Mouse (Mus musculus) right cerebral cortex, adult 18-20 months (tissue): ENCODE measurements at regions not wholly inside any gene's neighbourhood (a gene's known extent, or its start where the extent isn't known, plus 50 kb on each side); places are given as distances from the start of the nearest gene placed in this dataset.

Source experiments
- DNase-seq: peaks from one replicate; pipeline ENCODE4 v3.0.0; 2022; ENCODE audit warnings: mixed read lengths

- DNase-seq: no peak
Measured at GRCm38 (mm10) chr5:111553471-111554382, 136.6 kb downstream of the Mn1 start.

GRCm38 (mm10) chr5:111554551-111555311 lies 137.6 kb downstream of the Mn1 start:
- no peak for DNase-seq

- DNase-seq: no peak
Measured at GRCm38 (mm10) chr5:111555312-111555957, 138.3 kb downstream of the Mn1 start.

GRCm38 (mm10) chr5:111555981-111556380 lies 138.8 kb downstream of the Mn1 start:
- no peak for DNase-seq

- no peak for DNase-seq
Measured at GRCm38 (mm10) chr5:111560432-111560831, 143.3 kb downstream of the Mn1 start.

- no peak for DNase-seq
Measured at GRCm38 (mm10) chr5:111561301-111561700, 144.1 kb downstream of the Mn1 start.

- DNase-seq: no peak
Measured at GRCm38 (mm10) chr5:111570826-111571225, 153.7 kb downstream of the Mn1 start.

- no peak for DNase-seq
Measured at GRCm38 (mm10) chr5:111573265-111573873, 156.2 kb downstream of the Mn1 start.

GRCm38 (mm10) chr5:111574219-111574840 lies 157.2 kb downstream of the Mn1 start:
- DNase-seq: peak; percentile 56

- DNase-seq: no peak
Measured at GRCm38 (mm10) chr5:111575376-111575775, 158.2 kb downstream of the Mn1 start.

- no peak for DNase-seq
Measured at GRCm38 (mm10) chr5:111577441-111577840, 156.3 kb upstream of the Gm26897 start.

GRCm38 (mm10) chr5:111578088-111578487 lies 155.6 kb upstream of the Gm26897 start:
- DNase-seq: no peak

GRCm38 (mm10) chr5:111578977-111579727 lies 154.6 kb upstream of the Gm26897 start:
- no peak for DNase-seq

GRCm38 (mm10) chr5:111580870-111581771 lies 152.6 kb upstream of the Gm26897 start:
- DNase-seq: peak; percentile 68

- DNase-seq: peak; percentile 28
Measured at GRCm38 (mm10) chr5:111582004-111582403, 151.7 kb upstream of the Gm26897 start.

GRCm38 (mm10) chr5:111590619-111591081 lies 143.1 kb upstream of the Gm26897 start:
- DNase-seq: peak; percentile 47

- DNase-seq: no peak
Measured at GRCm38 (mm10) chr5:111592807-111593206, 140.9 kb upstream of the Gm26897 start.

- DNase-seq: no peak
Measured at GRCm38 (mm10) chr5:111594111-111594510, 139.6 kb upstream of the Gm26897 start.

- DNase-seq: no peak
Measured at GRCm38 (mm10) chr5:111595438-111595837, 138.3 kb upstream of the Gm26897 start.

- DNase-seq: no peak
Measured at GRCm38 (mm10) chr5:111597733-111598132, 136.0 kb upstream of the Gm26897 start.
